Mouse (Mus musculus): ENCODE measurements around the gene Lin37. TPM values are rescaled to one million over a fixed set of nuclear protein-coding genes. Genes with fewer than 3 reads are reported as not detected.

Gene Lin37
- polyA plus RNA-seq, 1 experiment: not detected

DNA sequence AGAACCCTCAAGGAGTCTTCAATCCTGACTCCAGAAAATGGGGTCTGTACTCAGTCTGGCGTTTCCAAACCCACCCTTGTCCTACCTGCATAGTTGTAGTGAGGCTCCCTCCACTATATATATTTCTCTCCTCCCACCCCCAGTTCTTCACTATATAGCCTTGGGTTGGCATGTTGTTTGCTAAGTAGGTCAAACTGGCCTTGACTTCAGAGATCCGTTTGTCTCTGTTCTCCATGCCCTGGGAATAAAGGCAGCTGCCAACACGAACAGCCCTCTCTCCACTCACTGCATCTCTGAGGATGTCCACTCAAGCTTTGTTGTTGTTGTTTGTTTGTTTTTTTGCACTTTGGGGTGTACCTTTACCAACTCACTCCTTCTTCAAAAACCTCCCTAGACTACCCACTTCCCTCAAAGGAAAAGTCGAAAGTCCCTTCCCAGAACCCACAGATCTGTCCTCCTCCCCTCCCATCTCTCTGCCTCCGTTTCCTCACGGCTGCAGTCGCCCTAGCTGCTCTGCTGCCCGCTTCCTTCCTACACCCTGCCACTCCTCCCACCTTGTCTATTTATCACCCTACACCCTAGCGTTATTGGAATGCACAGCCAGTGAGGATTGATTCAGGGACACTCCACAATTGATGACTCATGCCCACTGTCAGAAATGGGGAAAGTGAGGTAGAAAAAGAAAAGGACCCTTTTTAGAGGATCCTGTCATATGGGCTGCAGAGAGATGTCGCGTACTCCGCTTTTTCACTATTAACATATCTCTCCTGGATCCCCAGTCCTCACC, 789 bp downstream of the Lin37 start:
- 8% methylated on average over 12 of the region's 12 CpGs for WGBS
- TF ChIP-seq POLR2A (IDR thresholded peaks at IDR 0.05; ENCODE audit: insufficient read depth, low read depth, low read length) (no peak), CTCF (IDR thresholded peaks at IDR 0.05; ENCODE audit: insufficient read depth, low read depth, low read length) (no peak)
- no peak overlapping the region; the same call in 1 of the 2 replicates for H3K27ac ChIP-seq (ENCODE audit: insufficient read depth, low read depth, low read length)
- H3K4me1 ChIP-seq (ENCODE audit: control insufficient read depth, insufficient read depth, low read length): peaks cover 14% of the 10 kb centered on the region
- peak overlapping the region; percentile 63 for H3K4me3 ChIP-seq (ENCODE audit: insufficient read depth, low read depth, low read length)

- Histone ChIP-seq H3K4me3 (ENCODE audit: insufficient read depth, low read depth, low read length) (no peak overlapping the region), H3K4me1 (ENCODE audit: control insufficient read depth, insufficient read depth, low read length) (peaks cover 22% of the 10 kb centered on the region), H3K27ac (ENCODE audit: insufficient read depth, low read depth, low read length) (no peak overlapping the region)
- TF ChIP-seq CTCF (IDR thresholded peaks at IDR 0.05; ENCODE audit: insufficient read depth, low read depth, low read length) (no peak), POLR2A (IDR thresholded peaks at IDR 0.05; ENCODE audit: insufficient read depth, low read depth, low read length) (no peak)
- 87% methylated on average over 13 of the region's 13 CpGs for WGBS
Measured at GRCm38 (mm10) chr7:30557901-30558514, 1.6 kb downstream of the Lin37 start.

- no peak overlapping the region for H3K27ac ChIP-seq (ENCODE audit: insufficient read depth, low read depth, low read length)
- TF ChIP-seq CTCF (IDR thresholded peaks at IDR 0.05; ENCODE audit: insufficient read depth, low read depth, low read length) (no peak), POLR2A (IDR thresholded peaks at IDR 0.05; ENCODE audit: insufficient read depth, low read depth, low read length) (no peak)
- peaks cover 24% of the 10 kb centered on the region for H3K4me1 ChIP-seq (ENCODE audit: control insufficient read depth, insufficient read depth, low read length)
- WGBS: 89% methylated on average over 18 of the region's 18 CpGs
- H3K4me3 ChIP-seq (ENCODE audit: insufficient read depth, low read depth, low read length): no peak overlapping the region
Measured at GRCm38 (mm10) chr7:30556894-30557536, 2.6 kb downstream of the Lin37 start.

DNA sequence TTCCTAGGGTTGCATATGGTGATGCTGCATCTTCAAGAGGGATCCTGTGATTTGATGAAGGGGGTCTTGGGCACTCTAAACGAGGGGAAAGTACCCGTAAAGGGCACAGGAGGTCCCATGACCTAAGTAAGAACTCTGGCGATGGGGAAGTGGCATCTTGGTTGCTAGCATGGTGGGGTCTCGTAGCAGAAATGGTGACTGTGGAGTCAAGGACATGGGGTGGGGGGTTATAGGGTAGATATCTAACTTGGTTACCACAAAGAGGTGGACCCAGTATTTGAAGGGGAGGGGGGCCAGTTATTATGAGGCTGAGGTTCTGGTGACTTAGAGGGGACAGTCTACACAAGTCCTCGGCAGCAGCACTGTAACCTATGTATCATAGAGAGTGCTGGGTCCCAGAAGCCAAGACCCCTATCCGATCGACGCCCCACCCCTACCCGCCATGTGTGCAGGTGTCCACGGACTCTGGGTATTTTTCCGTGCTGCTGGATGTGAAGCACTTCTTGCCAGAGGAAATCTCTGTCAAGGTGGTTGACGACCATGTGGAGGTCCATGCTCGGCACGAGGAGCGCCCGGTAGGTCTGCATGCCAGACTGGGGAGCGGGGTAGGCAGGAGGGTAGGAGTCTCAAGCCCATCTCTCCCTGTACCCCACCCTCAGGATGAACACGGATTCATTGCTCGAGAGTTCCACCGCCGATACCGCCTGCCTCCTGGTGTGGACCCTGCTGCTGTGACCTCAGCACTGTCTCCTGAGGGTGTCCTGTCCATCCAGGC, 5.6 kb downstream of the Lin37 start:
- H3K27ac ChIP-seq (ENCODE audit: insufficient read depth, low read depth, low read length): no peak overlapping the region
- TF ChIP-seq CTCF (IDR thresholded peaks at IDR 0.05; ENCODE audit: insufficient read depth, low read depth, low read length) (no peak), POLR2A (IDR thresholded peaks at IDR 0.05; ENCODE audit: insufficient read depth, low read depth, low read length) (no peak)
- 82% methylated on average over 22 of the region's 22 CpGs for WGBS
- no peak overlapping the region for H3K4me3 ChIP-seq (ENCODE audit: insufficient read depth, low read depth, low read length)
- H3K4me1 ChIP-seq (ENCODE audit: control insufficient read depth, insufficient read depth, low read length): peaks cover 23% of the 10 kb centered on the region

GRCm38 (mm10) chr7:30553021-30553589, 6.5 kb downstream of the Lin37 start:
- peak overlapping the region; percentile 44 for H3K4me3 ChIP-seq (ENCODE audit: insufficient read depth, low read depth, low read length)
- no peak for TF ChIP-seq POLR2A (IDR thresholded peaks at IDR 0.05; ENCODE audit: insufficient read depth, low read depth, low read length)
- H3K27ac ChIP-seq (ENCODE audit: insufficient read depth, low read depth, low read length): peak overlapping the region; percentile 52
- under 1% methylated on average over 23 of the region's 23 CpGs for WGBS
- H3K4me1 ChIP-seq (ENCODE audit: control insufficient read depth, insufficient read depth, low read length): peaks cover 18% of the 10 kb centered on the region

GRCm38 (mm10) chr7:30552102-30553020, 7.3 kb downstream of the Lin37 start, which contains the start of the genes Hspb6 and Proser3:
Hspb6 (plus strand) TSS chr7:30552178.
Proser3 (minus strand) TSS chr7:30552299.
- Histone ChIP-seq H3K4me1 (ENCODE audit: control insufficient read depth, insufficient read depth, low read length) (peaks cover 13% of the 10 kb centered on the region), H3K27ac (ENCODE audit: insufficient read depth, low read depth, low read length) (peak within 1 kb of the TSS; percentile 90), H3K4me3 (ENCODE audit: insufficient read depth, low read depth, low read length) (peak within 1 kb of the TSS; percentile 72)
- no peak; the same call in 1 of the 2 replicates for TF ChIP-seq POLR2A (IDR thresholded peaks at IDR 0.05; ENCODE audit: insufficient read depth, low read depth, low read length)
- peak; percentile 10; the same call in 1 of the 2 replicates for TF ChIP-seq CTCF (IDR thresholded peaks at IDR 0.05; ENCODE audit: insufficient read depth, low read depth, low read length)
- WGBS: under 1% methylated on average over 44 of the region's 44 CpGs

GRCm38 (mm10) chr7:30551445-30552101, 8.1 kb downstream of the Lin37 start:
- H3K27ac ChIP-seq (ENCODE audit: insufficient read depth, low read depth, low read length): peak overlapping the region; percentile 90
- 3% methylated on average over 10 of the region's 10 CpGs for WGBS
- peak overlapping the region; percentile 72 for H3K4me3 ChIP-seq (ENCODE audit: insufficient read depth, low read depth, low read length)
- H3K4me1 ChIP-seq (ENCODE audit: control insufficient read depth, insufficient read depth, low read length): peaks cover 13% of the 10 kb centered on the region
- TF ChIP-seq CTCF (IDR thresholded peaks at IDR 0.05; ENCODE audit: insufficient read depth, low read depth, low read length): no peak
- no peak for TF ChIP-seq POLR2A (IDR thresholded peaks at IDR 0.05; ENCODE audit: insufficient read depth, low read depth, low read length)

All from olfactory bulb, adult 2 months (tissue).